Mouse (Mus musculus): ENCODE measurements around the gene Thoc7. TPM values are rescaled to one million over a fixed set of nuclear protein-coding genes. Genes with fewer than 3 reads are reported as not detected.
A peak's percentile ranks its signal among the peaks of the same experiment; 100 is the strongest.
"Not testable (repeated sequence)": the region's sequence is repeated elsewhere in the genome, so short reads cannot be mapped to it uniquely, and the experiment has no call there.

The Thoc7 gene
- polyA plus RNA-seq, 1 experiment = 13.3 TPM

DNA sequence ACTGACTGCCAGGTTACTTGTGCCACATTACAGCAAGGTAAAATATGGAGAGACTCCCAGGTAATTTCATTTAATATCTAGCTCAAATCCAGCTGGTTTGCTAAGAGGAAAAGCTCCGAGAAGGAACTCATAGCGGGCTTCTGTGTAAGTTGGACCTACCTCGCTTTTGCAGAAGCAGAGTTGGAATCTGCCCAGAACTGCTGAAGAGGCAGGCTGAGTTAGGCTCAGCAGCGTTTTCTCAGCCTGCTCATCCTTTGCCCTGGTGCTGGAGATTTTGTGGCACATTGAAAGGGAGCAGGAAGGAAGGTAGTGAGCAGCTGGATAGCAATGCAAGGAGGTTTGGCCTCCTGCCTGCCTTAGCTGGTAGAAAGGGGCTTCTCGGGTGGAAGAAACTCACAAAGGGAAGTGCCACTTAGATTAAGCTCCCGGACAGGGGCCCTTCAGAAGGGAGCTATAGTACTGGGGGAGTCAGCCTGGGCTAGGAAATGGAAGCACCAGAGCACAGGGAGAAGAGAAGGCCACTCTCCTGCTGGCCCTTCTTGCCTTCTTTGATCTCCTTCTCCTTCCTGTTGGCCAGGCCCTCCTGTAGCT, 10.1 kb upstream of the Thoc7 start:
- WGBS = 44% methylated on average over 6 of the region's 6 CpGs
- Histone ChIP-seq H3K4me1 (ENCODE audit: control insufficient read depth, insufficient read depth, low read length) (no peaks in the 10 kb centered on the region), H3K4me3 (replicated peaks; ENCODE audit: extremely low read depth, low read depth, low read length) (no peak overlapping the region)
- DNase-seq = no peak
- TF ChIP-seq POLR2A (IDR thresholded peaks at IDR 0.05; ENCODE audit: borderline replicate concordance, extremely low read depth, low read depth, low read length) = no peak
- no peak for TF ChIP-seq CTCF (IDR thresholded peaks at IDR 0.05; ENCODE audit: insufficient read depth, low read length)

DNA sequence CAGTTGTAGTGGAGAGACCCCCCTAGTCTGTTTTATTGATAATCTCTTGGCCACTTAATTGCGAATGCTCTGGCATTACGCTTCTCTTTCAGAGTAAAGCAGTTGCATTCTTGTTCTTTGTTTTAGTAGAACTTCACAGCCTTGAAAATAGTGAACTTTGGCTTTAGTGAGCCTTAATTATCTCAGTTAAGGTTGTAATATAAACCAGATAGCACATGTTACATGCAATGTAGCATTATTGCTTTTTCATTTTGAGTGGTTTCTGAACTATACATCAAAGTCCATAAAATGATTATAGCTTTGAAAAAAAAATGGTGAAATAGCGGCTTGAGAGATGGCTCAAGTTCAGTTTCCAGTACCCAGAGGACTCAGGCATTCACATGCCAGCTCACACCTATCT, 8.9 kb upstream of the Thoc7 start:
- WGBS = 93% methylated on average over 3 of the region's 3 CpGs
- Histone ChIP-seq H3K4me1 (ENCODE audit: control insufficient read depth, insufficient read depth, low read length) (no peaks in the 10 kb centered on the region), H3K4me3 (replicated peaks; ENCODE audit: extremely low read depth, low read depth, low read length) (no peak overlapping the region)
- no peak for TF ChIP-seq CTCF (IDR thresholded peaks at IDR 0.05; ENCODE audit: insufficient read depth, low read length)
- no peak for TF ChIP-seq POLR2A (IDR thresholded peaks at IDR 0.05; ENCODE audit: borderline replicate concordance, extremely low read depth, low read depth, low read length)
- no peak for DNase-seq

DNA sequence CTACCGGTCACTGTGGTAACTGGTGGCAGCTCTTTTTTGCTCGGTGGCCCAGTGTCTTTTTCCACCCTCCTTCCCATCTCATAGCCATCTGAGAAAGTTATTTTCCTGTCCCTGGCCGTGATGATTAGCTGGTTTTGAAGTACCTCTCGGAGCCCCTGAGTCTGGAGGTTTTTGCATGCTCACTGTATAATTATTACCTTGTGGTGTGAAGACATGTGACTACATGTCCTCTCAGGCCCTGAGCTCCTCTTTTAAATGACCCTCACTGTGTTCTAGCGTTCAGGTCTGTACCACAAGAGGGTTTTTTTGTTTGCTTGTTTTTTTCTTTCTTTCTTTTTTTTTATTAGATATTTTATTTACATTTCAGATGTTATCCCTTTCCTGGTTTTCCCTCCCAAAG, 6.8 kb upstream of the Thoc7 start:
- no peak overlapping the region for H3K4me3 ChIP-seq (replicated peaks; ENCODE audit: extremely low read depth, low read depth, low read length)
- no peak for DNase-seq
- 86% methylated on average over 5 of the region's 5 CpGs for WGBS
- TF ChIP-seq POLR2A (IDR thresholded peaks at IDR 0.05; ENCODE audit: borderline replicate concordance, extremely low read depth, low read depth, low read length) (no peak), CTCF (IDR thresholded peaks at IDR 0.05; ENCODE audit: insufficient read depth, low read length) (no peak)
- no peaks in the 10 kb centered on the region for H3K4me1 ChIP-seq (ENCODE audit: control insufficient read depth, insufficient read depth, low read length)

DNA sequence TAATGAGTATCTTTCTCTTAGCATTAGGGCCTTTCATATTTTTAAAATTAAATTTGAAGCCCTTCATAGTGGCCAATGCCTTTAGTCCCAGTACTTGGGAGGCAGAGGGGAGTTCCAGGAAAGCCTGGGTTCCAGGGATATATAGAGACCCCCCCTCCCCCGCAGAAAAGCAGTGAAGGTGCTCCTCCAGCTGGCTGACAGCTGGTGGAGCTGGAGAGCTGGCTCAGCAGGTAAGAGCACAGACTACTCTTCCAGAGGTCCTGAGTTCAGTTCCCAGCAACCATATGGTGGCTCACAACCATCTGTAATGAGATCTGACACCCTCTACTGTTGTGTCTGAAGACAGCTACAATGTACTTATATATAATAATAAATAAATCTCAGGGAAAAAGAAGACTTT, 6.0 kb upstream of the Thoc7 start:
- Histone ChIP-seq H3K4me3 (replicated peaks; ENCODE audit: extremely low read depth, low read depth, low read length) (no peak overlapping the region), H3K4me1 (ENCODE audit: control insufficient read depth, insufficient read depth, low read length) (no peaks in the 10 kb centered on the region)
- WGBS = 43% methylated on average over 1 of the region's 1 CpGs
- TF ChIP-seq POLR2A (IDR thresholded peaks at IDR 0.05; ENCODE audit: borderline replicate concordance, extremely low read depth, low read depth, low read length) (no peak), CTCF (IDR thresholded peaks at IDR 0.05; ENCODE audit: insufficient read depth, low read length) (no peak)
- DNase-seq = no peak

DNA sequence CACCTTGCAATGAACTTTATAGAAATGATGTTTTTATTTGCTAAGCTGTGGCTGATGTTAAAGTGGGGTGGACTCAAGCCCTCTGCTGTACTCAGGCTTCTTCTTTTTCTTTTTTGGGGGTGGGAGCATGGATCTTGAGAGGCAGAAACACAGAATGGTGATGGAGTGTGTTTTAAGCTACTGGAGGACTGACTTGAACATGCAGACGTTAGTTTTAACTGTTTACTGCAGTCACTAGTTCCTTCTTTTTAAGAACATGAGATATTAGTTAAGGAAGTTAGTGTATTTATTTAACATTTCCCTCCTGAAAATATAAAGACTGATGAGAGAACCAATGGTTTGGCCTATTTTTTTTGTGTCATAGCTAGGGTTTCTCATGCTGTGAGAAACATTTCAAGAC, 1.9 kb upstream of the Thoc7 start:
- H3K4me3 ChIP-seq (replicated peaks; ENCODE audit: extremely low read depth, low read depth, low read length) = no peak overlapping the region
- WGBS = 43% methylated on average over 1 of the region's 1 CpGs
- peaks cover 3% of the 10 kb centered on the region for H3K4me1 ChIP-seq (ENCODE audit: control insufficient read depth, insufficient read depth, low read length)
- TF ChIP-seq CTCF (IDR thresholded peaks at IDR 0.05; ENCODE audit: insufficient read depth, low read length) (no peak), POLR2A (IDR thresholded peaks at IDR 0.05; ENCODE audit: borderline replicate concordance, extremely low read depth, low read depth, low read length) (no peak)
- DNase-seq = no peak

DNA sequence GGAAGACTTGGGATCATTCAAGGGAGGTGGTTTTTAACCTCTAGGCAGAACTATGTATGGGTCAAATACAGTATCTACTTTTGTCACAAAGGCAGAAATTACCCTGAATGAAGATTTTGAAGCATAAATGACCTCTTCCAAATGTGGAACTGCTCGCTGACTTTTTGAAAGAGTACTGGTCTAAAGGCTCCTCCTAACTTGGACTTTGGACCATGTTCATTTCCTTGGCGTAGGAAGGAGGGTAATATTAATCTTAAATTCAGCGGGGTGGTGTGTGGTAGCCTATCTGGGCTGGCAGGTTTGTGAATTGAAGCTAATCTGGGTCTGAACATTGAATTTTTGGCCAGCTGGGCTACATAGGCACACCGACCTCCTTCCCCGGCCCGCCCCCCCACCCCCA, 824 bp upstream of the Thoc7 start:
- no peak overlapping the region for H3K4me3 ChIP-seq (replicated peaks; ENCODE audit: extremely low read depth, low read depth, low read length)
- TF ChIP-seq POLR2A (IDR thresholded peaks at IDR 0.05; ENCODE audit: borderline replicate concordance, extremely low read depth, low read depth, low read length) (no peak), CTCF (IDR thresholded peaks at IDR 0.05; ENCODE audit: insufficient read depth, low read length) (no peak)
- no peak for DNase-seq
- WGBS = 91% methylated on average over 6 of the region's 6 CpGs
- peaks cover 3% of the 10 kb centered on the region for H3K4me1 ChIP-seq (ENCODE audit: control insufficient read depth, insufficient read depth, low read length)

DNA sequence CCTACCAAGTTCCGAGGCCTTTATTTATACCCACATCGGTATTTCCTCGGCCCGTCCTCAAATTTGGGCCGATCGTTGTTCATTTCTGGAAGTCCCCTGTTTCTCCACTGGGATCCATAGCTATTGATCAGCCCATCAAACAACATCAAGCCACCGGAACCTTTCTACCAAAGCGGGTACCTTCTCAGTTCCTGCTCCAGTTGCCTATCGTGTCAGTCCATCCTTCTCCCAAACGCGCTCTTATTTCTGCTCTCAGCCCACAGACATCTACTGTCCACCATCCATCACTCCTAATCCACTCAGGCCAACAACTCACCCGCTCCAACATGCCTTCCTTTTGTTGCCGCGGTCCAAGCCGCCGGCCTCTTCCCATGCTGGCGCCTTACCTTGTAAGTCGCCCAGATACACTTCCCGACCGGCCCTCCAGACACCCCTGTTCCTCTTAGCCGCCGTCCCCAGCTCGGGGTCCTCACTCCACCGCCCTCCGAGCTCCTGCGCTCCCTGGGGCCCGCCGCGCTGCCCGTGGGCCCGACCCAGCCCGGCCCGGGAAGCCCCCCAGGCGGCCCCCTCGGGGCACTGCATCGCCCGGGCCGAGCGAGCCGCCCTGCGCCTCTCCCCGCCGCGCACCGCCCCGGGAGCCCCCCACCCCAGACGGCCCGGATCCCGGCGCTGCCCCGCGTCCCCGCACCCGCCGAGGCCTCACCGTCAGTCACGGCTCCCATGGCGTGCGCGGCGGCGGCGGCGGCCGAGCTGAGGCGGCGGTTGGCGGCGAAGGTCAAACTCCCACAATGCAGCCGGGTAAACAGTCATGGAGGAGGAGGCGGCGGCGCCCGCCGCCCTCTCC, 948 bp downstream of the Thoc7 start:
- TF ChIP-seq POLR2A (IDR thresholded peaks at IDR 0.05; ENCODE audit: borderline replicate concordance, extremely low read depth, low read depth, low read length) (0 out of 2 replicates have a peak, but pooled peaks have one; percentile 15), CTCF (IDR thresholded peaks at IDR 0.05; ENCODE audit: insufficient read depth, low read length) (no peak)
- under 1% methylated on average over 74 of the region's 75 CpGs for WGBS
- Histone ChIP-seq H3K4me1 (ENCODE audit: control insufficient read depth, insufficient read depth, low read length) (peaks cover 3% of the 10 kb centered on the region), H3K4me3 (replicated peaks; ENCODE audit: extremely low read depth, low read depth, low read length) (peak overlapping the region; percentile 75)
- peak; percentile 62 for DNase-seq

DNA sequence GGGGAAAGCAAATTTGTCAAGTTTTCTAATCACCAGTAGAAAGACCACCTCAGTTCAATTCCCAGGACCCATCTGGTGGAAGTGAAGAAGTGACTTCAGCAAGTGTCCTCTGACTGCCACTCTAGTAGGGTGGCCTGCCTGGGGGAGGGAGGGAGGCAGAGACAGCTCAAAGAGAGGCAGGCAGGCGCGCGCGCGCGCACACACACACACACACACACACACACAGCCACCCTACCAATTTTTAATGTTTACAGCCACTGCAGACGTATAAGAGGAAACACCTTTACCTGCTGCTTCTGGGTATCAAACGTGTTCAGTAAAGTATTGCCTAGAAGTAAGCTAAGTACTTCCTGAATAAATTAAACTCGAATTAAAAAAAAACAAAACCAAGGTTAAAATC, 1.6 kb downstream of the Thoc7 start:
- peak; percentile 9 for DNase-seq
- TF ChIP-seq POLR2A (IDR thresholded peaks at IDR 0.05; ENCODE audit: borderline replicate concordance, extremely low read depth, low read depth, low read length) = no peak
- no peak for TF ChIP-seq CTCF (IDR thresholded peaks at IDR 0.05; ENCODE audit: insufficient read depth, low read length)

DNA sequence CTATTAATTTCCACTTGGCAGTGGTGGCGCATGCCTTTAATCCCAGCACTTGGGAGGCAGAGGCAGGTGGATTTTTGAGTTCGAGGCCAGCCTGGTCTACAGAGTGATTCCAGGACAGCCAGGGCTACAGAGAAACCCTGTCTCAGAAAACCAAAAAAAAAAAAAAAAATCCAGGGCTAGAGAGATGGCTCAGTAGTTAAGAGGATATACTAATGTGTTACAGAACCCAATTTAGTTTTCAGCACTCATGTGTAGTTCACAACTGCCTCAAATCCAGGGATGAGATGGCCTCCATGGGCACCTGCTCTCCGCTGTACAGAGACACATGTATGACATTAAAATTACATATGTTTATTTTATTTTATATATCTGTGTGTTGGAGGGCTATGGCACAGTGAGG, 9.5 kb downstream of the Thoc7 start:
- H3K4me3 ChIP-seq (replicated peaks; ENCODE audit: extremely low read depth, low read depth, low read length); DNase-seq; H3K4me1 ChIP-seq (ENCODE audit: control insufficient read depth, insufficient read depth, low read length): not testable (repeated sequence)
- WGBS = 95% methylated on average over 3 of the region's 3 CpGs

More for the DNA sequence above, 1.6 kb downstream of the Thoc7 start:
- under 1% methylated on average over 9 of the region's 9 CpGs for WGBS
- peak overlapping the region; percentile 32 for H3K4me3 ChIP-seq (replicated peaks; ENCODE audit: extremely low read depth, low read depth, low read length)
- peaks cover 3% of the 10 kb centered on the region for H3K4me1 ChIP-seq (ENCODE audit: control insufficient read depth, insufficient read depth, low read length)

DNA sequence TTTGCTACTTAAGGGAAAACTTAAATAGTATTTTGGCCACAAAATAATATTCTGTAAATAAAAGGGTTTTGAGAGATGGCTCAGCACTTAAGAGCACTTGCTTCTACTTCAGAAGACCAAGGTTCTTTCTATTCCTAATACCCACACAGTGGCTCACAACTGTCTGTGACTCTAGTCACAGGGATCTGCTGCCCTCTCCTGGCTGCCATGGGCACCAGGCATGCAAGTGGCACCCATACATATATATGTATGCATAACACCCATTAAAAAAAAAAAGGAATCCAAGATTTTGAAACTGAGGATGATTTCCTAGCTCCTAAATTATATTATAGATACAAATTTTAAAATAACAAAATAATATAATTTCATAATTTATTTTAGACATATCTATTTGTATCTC, 11.3 kb downstream of the Thoc7 start:
- no peak overlapping the region for H3K4me3 ChIP-seq (replicated peaks; ENCODE audit: extremely low read depth, low read depth, low read length)
- H3K4me1 ChIP-seq (ENCODE audit: control insufficient read depth, insufficient read depth, low read length) = no peaks in the 10 kb centered on the region
- no peak for DNase-seq
- TF ChIP-seq POLR2A (IDR thresholded peaks at IDR 0.05; ENCODE audit: borderline replicate concordance, extremely low read depth, low read depth, low read length) (no peak), CTCF (IDR thresholded peaks at IDR 0.05; ENCODE audit: insufficient read depth, low read length) (peak; percentile 64)

Data from lung, adult 2 months (tissue).